ENCODE assay signal across 11 mouse cellular contexts in the genomic region with DNA sequence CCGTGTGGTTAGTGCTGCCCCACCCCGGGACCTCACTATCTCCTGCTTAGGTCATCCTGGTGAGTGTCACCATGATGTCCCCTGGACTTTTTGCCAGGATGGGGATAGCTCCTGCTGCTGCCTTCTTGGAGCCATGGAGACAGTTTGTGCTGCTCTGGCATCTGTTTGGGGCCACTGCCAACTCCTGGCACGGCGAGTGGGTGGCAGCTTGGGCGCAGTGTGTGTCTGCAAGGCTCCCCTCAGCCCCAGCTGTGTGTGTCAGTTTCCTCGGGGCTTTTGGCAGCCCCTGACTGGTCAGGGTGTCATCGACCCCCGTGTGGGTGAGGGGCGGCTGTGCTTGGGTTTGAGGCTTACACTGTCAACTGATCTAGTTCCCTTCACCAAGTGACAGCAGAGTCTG. TPM values are rescaled to one million over a fixed set of nuclear protein-coding genes. Genes with fewer than 3 reads are reported as not detected.
DNase-seq lines count a peak whose midpoint lies in the region; ATAC-seq and TF ChIP-seq lines count a peak whose summit lies in the region.
"Had no signal": no experiment of that assay in that cellular context is flagged by ENCODE, and none has a peak within 500 bp of the region (broad histone marks: within the 10 kb centered on the region; RNA-seq: fewer than 3 reads in every experiment).

No protein-coding gene starts in this region.

- H3K36me3 ChIP-seq in forebrain, embryonic 15.5 days: no peaks in the 10 kb centered on the region
- no peaks in the 10 kb centered on the region for H3K36me3 ChIP-seq in forebrain, embryonic 11.5 days (ENCODE audit: control insufficient read depth, insufficient read depth, low read length)
- peaks cover 3% of the 10 kb centered on the region; the same call in 1 of the 2 replicates for H3K36me3 ChIP-seq in neural tube, embryonic 15.5 days
- no peaks in the 10 kb centered on the region for H3K36me3 ChIP-seq in liver, postnatal 0 days (replicated peaks; ENCODE audit: insufficient read depth, low read length)
- no peaks in the 10 kb centered on the region for H3K36me3 ChIP-seq in kidney, adult 2 months (ENCODE audit: control insufficient read depth, insufficient read depth, low read length)
- H3K36me3 ChIP-seq: heart, embryonic 12.5 days had no signal

- no peak for TF ChIP-seq POLR2A in kidney, adult 2 months (IDR thresholded peaks at IDR 0.05; ENCODE audit: low read depth, low read length)

- no peaks in the 10 kb centered on the region for H3K27me3 ChIP-seq in forebrain, embryonic 15.5 days
- no peaks in the 10 kb centered on the region for H3K27me3 ChIP-seq in forebrain, embryonic 11.5 days (ENCODE audit: control insufficient read depth, insufficient read depth, low read length)
- no peaks in the 10 kb centered on the region for H3K27me3 ChIP-seq in neural tube, embryonic 15.5 days (replicated peaks)
- H3K27me3 ChIP-seq in liver, postnatal 0 days (ENCODE audit: insufficient read depth, low read length): no peaks in the 10 kb centered on the region
- H3K27me3 ChIP-seq in kidney, adult 2 months (replicated peaks; ENCODE audit: control insufficient read depth, insufficient read depth, low read length): no peaks in the 10 kb centered on the region

- no peak overlapping the region for H3K4me3 ChIP-seq in forebrain, embryonic 15.5 days
- H3K4me3 ChIP-seq in forebrain, embryonic 11.5 days (ENCODE audit: low read depth, low read length): no peak overlapping the region
- no peak overlapping the region for H3K4me3 ChIP-seq in neural tube, embryonic 15.5 days (replicated peaks)
- no peak overlapping the region for H3K4me3 ChIP-seq in liver, postnatal 0 days (ENCODE audit: low read depth, low read length)
- no peak overlapping the region for H3K4me3 ChIP-seq in kidney, adult 2 months (ENCODE audit: insufficient read depth, low read depth, low read length)
- H3K4me3 ChIP-seq: heart, embryonic 12.5 days had no signal

- no peak overlapping the region for H3K27ac ChIP-seq in forebrain, embryonic 15.5 days (replicated peaks)
- no peak overlapping the region for H3K27ac ChIP-seq in forebrain, embryonic 11.5 days (ENCODE audit: low read depth, low read length)
- H3K27ac ChIP-seq in neural tube, embryonic 15.5 days (replicated peaks): no peak overlapping the region
- no peak overlapping the region for H3K27ac ChIP-seq in liver, postnatal 0 days (ENCODE audit: low read depth)
- H3K27ac ChIP-seq in kidney, adult 2 months (ENCODE audit: insufficient read depth, low read depth, low read length): no peak overlapping the region

- H3K4me1 ChIP-seq in forebrain, embryonic 15.5 days: peaks cover 9% of the 10 kb centered on the region
- no peaks in the 10 kb centered on the region for H3K4me1 ChIP-seq in forebrain, embryonic 11.5 days (replicated peaks; ENCODE audit: control insufficient read depth, insufficient read depth, low read length)
- H3K4me1 ChIP-seq in neural tube, embryonic 15.5 days: peaks cover 41% of the 10 kb centered on the region
- H3K4me1 ChIP-seq in liver, postnatal 0 days (ENCODE audit: insufficient read depth): no peaks in the 10 kb centered on the region
- H3K4me1 ChIP-seq in kidney, adult 2 months (ENCODE audit: control insufficient read depth, insufficient read depth, low read length): no peaks in the 10 kb centered on the region

- no peak for DNase-seq in forebrain, embryonic 11.5 days (ENCODE audit: low spot score)
- peak; percentile 88 to 92 for DNase-seq in cerebellum, postnatal 14 days
- peak; percentile 75 for DNase-seq in layer of hippocampus, adult 9-11 months
- DNase-seq in liver, postnatal 0 days: no peak
- DNase-seq in kidney, adult 2 months: no peak
- DNase-seq: kidney, postnatal 36 days; thymus, postnatal 25 days had no signal

- H3K9me3 ChIP-seq in forebrain, embryonic 15.5 days: no peaks in the 10 kb centered on the region
- no peaks in the 10 kb centered on the region for H3K9me3 ChIP-seq in forebrain, embryonic 11.5 days (ENCODE audit: control insufficient read depth, low read length)
- no peaks in the 10 kb centered on the region for H3K9me3 ChIP-seq in neural tube, embryonic 15.5 days (replicated peaks)
- H3K9me3 ChIP-seq in liver, postnatal 0 days (ENCODE audit: low read length): no peaks in the 10 kb centered on the region
- H3K9me3 ChIP-seq: heart, embryonic 12.5 days had no signal

- peak; percentile 77 for ATAC-seq in forebrain, embryonic 15.5 days (replicated peaks)
- ATAC-seq in forebrain, embryonic 11.5 days (replicated peaks; ENCODE audit: low FRiP score): no peak
- ATAC-seq in neural tube, embryonic 15.5 days (ENCODE audit: low FRiP score): peak; percentile 71; the same call in 1 of the 2 replicates
- ATAC-seq in megakaryocyte progenitor cell, adult 5-6 weeks (replicated peaks; ENCODE audit: poor library complexity): no peak
- ATAC-seq in liver, postnatal 0 days: no peak

- TF ChIP-seq EP300 in liver, postnatal 0 days (IDR thresholded peaks at IDR 0.05; ENCODE audit: low read depth): no peak

- H3K9ac ChIP-seq in forebrain, embryonic 15.5 days (replicated peaks): no peak overlapping the region
- no peak overlapping the region for H3K9ac ChIP-seq in forebrain, embryonic 11.5 days (ENCODE audit: low read length)
- no peak overlapping the region for H3K9ac ChIP-seq in neural tube, embryonic 15.5 days (replicated peaks)
- H3K9ac ChIP-seq in liver, postnatal 0 days (replicated peaks): no peak overlapping the region
- H3K9ac ChIP-seq: heart, embryonic 12.5 days had no signal

- WGBS in forebrain, embryonic 15.5 days: 56% methylated on average over 9 of the region's 9 CpGs
- WGBS in forebrain, embryonic 11.5 days: 90% methylated on average over 9 of the region's 9 CpGs
- 61% methylated on average over 9 of the region's 9 CpGs for WGBS in neural tube, embryonic 15.5 days
- 66% methylated on average over 9 of the region's 9 CpGs for WGBS in liver, postnatal 0 days (ENCODE audit: insufficient replicate concordance)
- 68% methylated on average over 9 of the region's 9 CpGs for WGBS in kidney, adult 2 months

- no peak overlapping the region for H3K4me2 ChIP-seq in forebrain, embryonic 15.5 days (replicated peaks)
- H3K4me2 ChIP-seq in forebrain, embryonic 11.5 days (ENCODE audit: low read depth, low read length, severe bottlenecking): no peak overlapping the region
- no peak overlapping the region for H3K4me2 ChIP-seq in neural tube, embryonic 15.5 days
- no peak overlapping the region for H3K4me2 ChIP-seq in liver, postnatal 0 days (ENCODE audit: low read depth, low read length)
- H3K4me2 ChIP-seq: heart, embryonic 12.5 days had no signal

- no peak for TF ChIP-seq CTCF in liver, postnatal 0 days (IDR thresholded peaks at IDR 0.05; ENCODE audit: low read depth)
- no peak for TF ChIP-seq CTCF in kidney, adult 2 months (conservative IDR thresholded peaks at IDR 0.05; ENCODE audit: insufficient read depth, insufficient read length, low read depth, low read length)

RNA-seq across cellular contexts. Expression of a gene that starts 20.6 kb away (rescaled TPM):
- 5.0 and 5.4 TPM in 2 replicates for polyA plus RNA-seq in forebrain, embryonic 15.5 days (2015; fragmentation: Nextera tagmentation; extraction: Ambion mirVana)
- 0.65 and 0.91 TPM in 2 replicates for polyA plus RNA-seq in forebrain, embryonic 11.5 days (2014; fragmentation: Nextera tagmentation; extraction: Ambion mirVana)
- polyA plus RNA-seq in neural tube, embryonic 15.5 days (2015; fragmentation: Nextera tagmentation; extraction: Ambion mirVana): 24.1 and 24.2 TPM in 2 replicates
- not detected in 2 replicates for total RNA-seq in megakaryocyte progenitor cell, adult 5-6 weeks (2015)
- total RNA-seq in megakaryocyte progenitor cell, adult 5-6 weeks (2017): not detected in 2 replicates
- not detected in 2 replicates for polyA plus RNA-seq in liver, postnatal 0 days (2015; fragmentation: Nextera tagmentation; extraction: Ambion mirVana)
- not detected in 2 replicates for polyA plus RNA-seq in kidney, adult 2 months (2012; rRNA removed)

Comparison
In these comparisons a context has a peak if more than half of its experiments do, and no peak if none do; other contexts are left out.
1. ATAC-seq: peak in forebrain, embryonic 15.5 days (single experiment) and neural tube, embryonic 15.5 days (single experiment); none in forebrain, embryonic 11.5 days (single experiment), megakaryocyte progenitor cell, adult 5-6 weeks (single experiment) and liver, postnatal 0 days (single experiment).
2. DNase-seq: peak in cerebellum, postnatal 14 days (2 of 2) and layer of hippocampus, adult 9-11 months (single experiment); none in forebrain, embryonic 11.5 days (single experiment), liver, postnatal 0 days (single experiment) and kidney, adult 2 months (single experiment).